Mouse (Mus musculus) liver, postnatal 0 days (tissue): ENCODE data around the gene Nup214.

Source experiments
- CTCF ChIP-seq: sonication (generic); IDR thresholded peaks from 2 replicates; pipeline ENCODE4 v1.5.1; 2016; ENCODE audit warnings: antibody characterized with exemption, low read depth
- EP300 ChIP-seq: IDR thresholded peaks from 2 replicates; pipeline ENCODE4 v1.6.1; 2016; ENCODE audit warnings: antibody characterized with exemption, low read depth, mild to moderate bottlenecking

DNA sequence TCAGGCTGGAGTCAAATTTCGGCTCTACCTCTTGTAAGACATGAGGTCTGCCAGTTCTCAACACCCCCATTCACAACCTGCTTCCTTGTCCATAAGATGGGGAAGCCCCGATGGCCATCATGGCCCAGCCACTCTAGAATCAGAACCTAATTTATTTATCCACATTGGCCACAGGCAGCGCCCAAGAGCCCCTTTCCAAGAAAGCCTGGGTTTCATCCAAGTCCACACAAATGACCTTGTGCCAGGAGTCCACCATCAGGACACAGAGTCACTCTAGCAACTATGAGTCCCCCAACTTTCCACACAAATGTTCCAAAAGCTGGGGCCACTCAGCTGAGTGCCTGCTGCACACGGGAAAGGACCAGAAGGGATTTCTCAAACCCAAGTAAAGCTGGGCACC, 91.8 kb downstream of the Nup214 start:
- TF ChIP-seq CTCF (no peak; the same call in 1 of the 2 replicates), EP300 (no peak)
